Mouse (Mus musculus): ENCODE measurements around the gene Npb.

GRCm38 (mm10) chr11:120616617-120617294 is 8.5 kb downstream of the Npb start:
- TF ChIP-seq CTCF (IDR thresholded peaks at IDR 0.05; ENCODE audit: low read depth) (no peak), EP300 (IDR thresholded peaks at IDR 0.05; ENCODE audit: low read depth) (no peak)

All from liver, embryonic 14.5 days (tissue).